Mouse (Mus musculus): ENCODE measurements around the gene Rev1. TPM values are rescaled to one million over a fixed set of nuclear protein-coding genes. Genes with fewer than 3 reads are reported as not detected.

Rev1 gene
- polyA plus RNA-seq (2015; fragmentation: Nextera tagmentation; extraction: Ambion mirVana): 33.4 and 36.1 TPM in 2 replicates

- Histone ChIP-seq H3K36me3 (no peaks in the 10 kb centered on the region), H3K9ac (peak within 1 kb of the TSS; percentile 89), H3K4me1 (peaks cover 19% of the 10 kb centered on the region), H3K4me3 (peak within 1 kb of the TSS; percentile 89), H3K9me3 (no peaks in the 10 kb centered on the region), H3K27me3 (no peaks in the 10 kb centered on the region), H3K27ac (peak within 1 kb of the TSS; percentile 87), H3K4me2 (replicated peaks) (peak within 1 kb of the TSS; percentile 93)
- peak; percentile 94 for ATAC-seq (ENCODE audit: low FRiP score, low read depth)
- under 1% methylated on average over 54 of the region's 122 CpGs for WGBS
Observed at GRCm38 (mm10) chr1:38129501-38130267, at the start of gene Rev1. Rev1 (minus strand) TSS chr1:38129801.

GRCm38 (mm10) chr1:38178929-38179328, 49.3 kb upstream of the Rev1 start:
- peaks cover 72% of the 10 kb centered on the region for H3K36me3 ChIP-seq
- WGBS: 83% methylated on average over 8 of the region's 8 CpGs
- ATAC-seq (ENCODE audit: low FRiP score, low read depth): no peak
- H3K27me3 ChIP-seq: no peaks in the 10 kb centered on the region
- no peak overlapping the region for H3K4me3 ChIP-seq
- H3K4me1 ChIP-seq: peaks cover 6% of the 10 kb centered on the region; the same call in 1 of the 2 replicates
- no peak overlapping the region for H3K4me2 ChIP-seq (replicated peaks)
- H3K27ac ChIP-seq: no peak overlapping the region
- H3K9me3 ChIP-seq: no peaks in the 10 kb centered on the region
- no peak overlapping the region for H3K9ac ChIP-seq

GRCm38 (mm10) chr1:38176077-38176476, 46.5 kb upstream of the Rev1 start:
- no peak overlapping the region; the same call in 1 of the 2 replicates for H3K27ac ChIP-seq
- WGBS: 93% methylated on average over 7 of the region's 7 CpGs

GRCm38 (mm10) chr1:38171874-38172273, 42.3 kb upstream of the Rev1 start:
- H3K36me3 ChIP-seq: peaks cover 11% of the 10 kb centered on the region
- H3K4me1 ChIP-seq: no peaks in the 10 kb centered on the region
- H3K4me3 ChIP-seq: no peak overlapping the region
- H3K4me2 ChIP-seq (replicated peaks): no peak overlapping the region
- H3K27ac ChIP-seq: no peak overlapping the region
- H3K9me3 ChIP-seq: no peaks in the 10 kb centered on the region
- 81% methylated on average over 4 of the region's 4 CpGs for WGBS
- no peak overlapping the region for H3K9ac ChIP-seq
- ATAC-seq (ENCODE audit: low FRiP score, low read depth): no peak
- no peaks in the 10 kb centered on the region for H3K27me3 ChIP-seq

More at GRCm38 (mm10) chr1:38176077-38176476, 46.5 kb upstream of the Rev1 start:
- Histone ChIP-seq H3K36me3 (peaks cover 50% of the 10 kb centered on the region), H3K4me2 (replicated peaks) (no peak overlapping the region), H3K4me1 (0 out of 2 replicates have a peak, but pooled peaks cover under 1% of the 10 kb centered on the region), H3K9ac (no peak overlapping the region), H3K4me3 (no peak overlapping the region), H3K9me3 (no peaks in the 10 kb centered on the region), H3K27me3 (no peaks in the 10 kb centered on the region)
- ATAC-seq (ENCODE audit: low FRiP score, low read depth): no peak

GRCm38 (mm10) chr1:38165696-38166095, 36.1 kb upstream of the Rev1 start:
- WGBS: 79% methylated on average over 2 of the region's 2 CpGs
- ATAC-seq (ENCODE audit: low FRiP score, low read depth): no peak
- H3K9ac ChIP-seq: no peak overlapping the region
- no peak overlapping the region for H3K4me2 ChIP-seq (replicated peaks)
- H3K27me3 ChIP-seq: no peaks in the 10 kb centered on the region
- no peaks in the 10 kb centered on the region for H3K36me3 ChIP-seq
- H3K9me3 ChIP-seq: no peaks in the 10 kb centered on the region
- no peak overlapping the region for H3K27ac ChIP-seq
- H3K4me1 ChIP-seq: no peaks in the 10 kb centered on the region
- no peak overlapping the region for H3K4me3 ChIP-seq

- H3K9me3 ChIP-seq: no peaks in the 10 kb centered on the region
- 82% methylated on average over 5 of the region's 5 CpGs for WGBS
- no peaks in the 10 kb centered on the region for H3K36me3 ChIP-seq
- no peak overlapping the region for H3K9ac ChIP-seq
- no peak for ATAC-seq (ENCODE audit: low FRiP score, low read depth)
- no peak overlapping the region for H3K4me3 ChIP-seq
- H3K4me1 ChIP-seq: no peaks in the 10 kb centered on the region
- H3K27ac ChIP-seq: no peak overlapping the region
- H3K27me3 ChIP-seq: no peaks in the 10 kb centered on the region
- no peak overlapping the region for H3K4me2 ChIP-seq (replicated peaks)
Observed at GRCm38 (mm10) chr1:38150086-38150485, 20.5 kb upstream of the Rev1 start.

- no peaks in the 10 kb centered on the region for H3K4me1 ChIP-seq
- H3K27ac ChIP-seq: no peak overlapping the region
- no peaks in the 10 kb centered on the region for H3K36me3 ChIP-seq
- no peak overlapping the region for H3K4me3 ChIP-seq
- no peaks in the 10 kb centered on the region for H3K9me3 ChIP-seq
- 88% methylated on average over 4 of the region's 4 CpGs for WGBS
- H3K27me3 ChIP-seq: no peaks in the 10 kb centered on the region
- no peak overlapping the region for H3K9ac ChIP-seq
- H3K4me2 ChIP-seq (replicated peaks): no peak overlapping the region
- ATAC-seq (ENCODE audit: low FRiP score, low read depth): no peak
Observed at GRCm38 (mm10) chr1:38146008-38146407, 16.4 kb upstream of the Rev1 start.

GRCm38 (mm10) chr1:38141371-38141770, 11.8 kb upstream of the Rev1 start:
- WGBS: 76% methylated on average over 1 of the region's 1 CpGs
- no peak for ATAC-seq (ENCODE audit: low FRiP score, low read depth)
- no peak overlapping the region for H3K4me2 ChIP-seq (replicated peaks)
- no peak overlapping the region for H3K27ac ChIP-seq
- H3K9ac ChIP-seq: no peak overlapping the region
- H3K27me3 ChIP-seq: no peaks in the 10 kb centered on the region
- no peaks in the 10 kb centered on the region for H3K4me1 ChIP-seq
- H3K9me3 ChIP-seq: no peaks in the 10 kb centered on the region
- no peak overlapping the region for H3K4me3 ChIP-seq
- H3K36me3 ChIP-seq: no peaks in the 10 kb centered on the region

- Histone ChIP-seq H3K36me3 (no peaks in the 10 kb centered on the region), H3K9ac (no peak overlapping the region), H3K27ac (no peak overlapping the region), H3K27me3 (no peaks in the 10 kb centered on the region), H3K9me3 (no peaks in the 10 kb centered on the region), H3K4me3 (no peak overlapping the region), H3K4me2 (replicated peaks) (no peak overlapping the region), H3K4me1 (no peaks in the 10 kb centered on the region)
- 85% methylated on average over 2 of the region's 2 CpGs for WGBS
- ATAC-seq (ENCODE audit: low FRiP score, low read depth): no peak
Observed at GRCm38 (mm10) chr1:38140911-38141310, 11.3 kb upstream of the Rev1 start.

GRCm38 (mm10) chr1:38139396-38139795, 9.8 kb upstream of the Rev1 start:
- H3K9ac ChIP-seq: no peak overlapping the region
- no peaks in the 10 kb centered on the region for H3K4me1 ChIP-seq
- no peaks in the 10 kb centered on the region for H3K36me3 ChIP-seq
- 81% methylated on average over 2 of the region's 2 CpGs for WGBS
- H3K27ac ChIP-seq: no peak overlapping the region
- H3K4me3 ChIP-seq: no peak overlapping the region
- no peak for ATAC-seq (ENCODE audit: low FRiP score, low read depth)
- no peaks in the 10 kb centered on the region for H3K9me3 ChIP-seq
- no peaks in the 10 kb centered on the region for H3K27me3 ChIP-seq
- H3K4me2 ChIP-seq (replicated peaks): no peak overlapping the region

- no peak for ATAC-seq (ENCODE audit: low FRiP score, low read depth)
- Histone ChIP-seq H3K4me1 (peaks cover 4% of the 10 kb centered on the region), H3K4me3 (no peak overlapping the region), H3K27ac (no peak overlapping the region), H3K27me3 (no peaks in the 10 kb centered on the region), H3K9me3 (no peaks in the 10 kb centered on the region), H3K9ac (no peak overlapping the region), H3K36me3 (no peaks in the 10 kb centered on the region), H3K4me2 (replicated peaks) (no peak overlapping the region)
- 76% methylated on average over 6 of the region's 6 CpGs for WGBS
Observed at GRCm38 (mm10) chr1:38132942-38133341, 3.3 kb upstream of the Rev1 start.

GRCm38 (mm10) chr1:38130715-38131483, 1.3 kb upstream of the Rev1 start:
- no peak overlapping the region for H3K4me2 ChIP-seq (replicated peaks)
- peaks cover 19% of the 10 kb centered on the region for H3K4me1 ChIP-seq
- no peak overlapping the region for H3K9ac ChIP-seq
- 51% methylated on average over 10 of the region's 10 CpGs for WGBS
- no peaks in the 10 kb centered on the region for H3K36me3 ChIP-seq
- ATAC-seq (ENCODE audit: low FRiP score, low read depth): no peak
- H3K27ac ChIP-seq: no peak overlapping the region
- no peak overlapping the region for H3K4me3 ChIP-seq
- H3K9me3 ChIP-seq: no peaks in the 10 kb centered on the region
- H3K27me3 ChIP-seq: no peaks in the 10 kb centered on the region

All from limb, embryonic 13.5 days (tissue).